Mouse (Mus musculus) embryo, embryonic 11.5 days (tissue): ENCODE results near the gene Mvk.
A peak's percentile ranks its signal among the peaks of the same experiment; 100 is the strongest.

Experiments used
- DNase-seq: peaks from one replicate; pipeline ENCODE4 v3.0.0-alpha.2; 2012; ENCODE audit warnings: low read depth, low spot score

The Mvk gene

DNA sequence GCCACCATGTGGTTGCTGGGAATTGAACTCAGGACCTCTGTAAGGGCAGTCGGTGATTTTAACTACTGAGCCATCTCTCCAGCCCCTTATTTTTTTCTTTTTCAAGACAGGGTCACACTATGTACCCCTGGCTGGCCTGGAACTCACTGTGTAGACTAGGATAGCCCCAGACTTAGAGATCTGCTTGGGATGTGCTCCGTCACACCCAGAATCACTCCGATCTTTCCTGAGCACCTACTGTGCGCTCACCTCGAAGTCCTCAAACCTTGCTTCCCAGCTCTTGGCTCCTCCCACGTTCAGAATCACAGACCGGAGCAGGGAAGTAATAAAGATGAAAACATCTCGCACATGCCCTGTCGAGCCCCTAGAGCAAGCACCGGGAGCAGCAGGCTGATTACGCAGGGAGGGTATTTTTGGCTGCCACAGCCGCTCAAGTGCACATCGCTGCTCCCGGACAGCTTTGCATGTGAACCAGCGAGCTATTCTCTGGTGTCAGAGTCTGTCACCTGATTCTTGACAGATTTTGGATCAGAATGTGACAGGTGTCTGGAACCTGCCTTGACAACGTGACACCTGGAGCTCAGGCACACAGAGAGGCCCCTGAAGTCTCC lies 13.0 kb downstream of the Mvk start:
- DNase-seq = no peak

DNA sequence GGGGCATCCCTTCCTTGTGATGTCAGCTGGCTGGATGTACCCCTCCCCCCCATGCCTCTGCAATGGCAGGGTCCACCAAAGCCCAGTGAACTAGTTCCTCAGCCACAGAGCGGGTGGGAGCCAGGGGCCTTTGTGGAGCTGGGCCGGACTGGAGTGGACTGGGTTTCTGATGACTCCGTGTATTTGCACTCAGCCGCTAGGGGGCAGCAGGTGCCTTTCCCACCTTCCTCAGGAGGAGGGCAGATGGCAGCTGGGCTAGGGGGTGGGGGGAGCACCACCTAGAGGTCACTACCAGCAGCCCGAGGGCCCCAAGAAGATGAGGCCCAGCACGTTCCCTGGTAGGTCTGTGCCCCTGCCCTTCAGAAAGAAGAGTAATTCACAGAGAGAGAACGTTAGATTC lies 17.2 kb downstream of the Mvk start:
- DNase-seq = peak; percentile 74

DNA sequence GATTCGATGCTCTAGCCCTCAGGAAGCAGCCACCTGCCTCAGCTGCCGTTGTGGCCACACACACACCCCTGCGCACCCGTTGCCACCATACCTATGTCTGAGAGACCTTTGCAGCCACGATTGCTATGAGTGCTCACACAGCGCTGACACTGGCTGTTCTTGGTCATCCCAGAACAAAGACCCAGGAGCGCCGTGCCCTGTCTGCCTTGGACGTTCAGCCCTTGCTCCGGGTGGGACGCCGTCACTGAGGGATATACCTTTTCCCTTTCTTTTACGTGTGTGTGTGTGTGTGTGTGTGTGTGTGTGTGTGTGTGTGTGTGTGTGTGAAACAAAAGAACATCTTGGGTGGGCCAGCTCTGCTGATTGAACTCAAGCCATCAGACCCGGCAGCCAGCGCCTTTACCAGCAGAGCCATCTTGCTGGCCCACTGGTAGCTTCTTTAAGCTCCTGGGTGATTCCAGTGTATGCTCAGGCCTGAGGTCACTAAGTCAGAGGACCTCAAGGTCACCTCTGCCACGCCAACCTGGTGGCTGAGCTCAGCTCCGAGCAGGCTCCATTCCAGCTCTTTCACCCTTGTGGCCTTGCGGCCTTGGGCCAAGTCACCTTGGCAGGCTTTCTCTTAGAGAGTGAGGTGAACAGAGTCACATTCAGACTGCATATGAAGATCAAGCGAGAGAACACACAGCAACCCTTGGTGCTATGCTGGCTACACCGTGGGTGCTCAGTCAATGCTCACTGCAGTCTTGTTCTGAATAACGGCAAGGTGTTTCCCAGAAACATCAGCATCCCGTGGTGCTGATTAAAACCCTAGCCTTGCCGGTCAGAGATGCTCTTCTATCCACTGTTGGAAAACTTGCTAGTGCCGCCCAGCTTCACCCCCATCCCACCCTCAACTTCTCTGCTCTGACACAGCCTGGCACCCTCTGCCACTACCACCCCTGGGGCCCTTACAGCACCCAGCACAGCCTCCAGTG lies 18.3 kb downstream of the Mvk start:
- DNase-seq = no peak

DNA sequence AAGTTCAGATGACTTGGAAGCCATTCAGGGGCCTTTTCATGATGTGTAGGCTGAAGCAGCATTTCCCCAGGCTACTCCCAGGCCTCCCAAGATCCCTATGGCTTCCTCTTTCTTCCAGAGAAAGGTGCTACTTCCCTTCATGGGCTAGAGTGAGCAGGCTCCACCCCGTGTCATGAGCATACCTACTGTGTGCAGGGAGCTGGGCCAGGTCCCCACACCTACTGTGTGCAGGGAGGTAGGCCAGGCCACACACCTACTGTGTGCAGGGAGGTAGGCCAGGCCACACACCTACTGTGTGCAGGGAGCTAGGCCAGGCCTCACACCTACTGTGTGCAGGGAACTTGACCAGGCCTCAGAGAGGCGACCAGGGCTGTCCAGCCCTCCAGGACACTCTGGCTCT lies 20.5 kb downstream of the Mvk start:
- DNase-seq = no peak

DNA sequence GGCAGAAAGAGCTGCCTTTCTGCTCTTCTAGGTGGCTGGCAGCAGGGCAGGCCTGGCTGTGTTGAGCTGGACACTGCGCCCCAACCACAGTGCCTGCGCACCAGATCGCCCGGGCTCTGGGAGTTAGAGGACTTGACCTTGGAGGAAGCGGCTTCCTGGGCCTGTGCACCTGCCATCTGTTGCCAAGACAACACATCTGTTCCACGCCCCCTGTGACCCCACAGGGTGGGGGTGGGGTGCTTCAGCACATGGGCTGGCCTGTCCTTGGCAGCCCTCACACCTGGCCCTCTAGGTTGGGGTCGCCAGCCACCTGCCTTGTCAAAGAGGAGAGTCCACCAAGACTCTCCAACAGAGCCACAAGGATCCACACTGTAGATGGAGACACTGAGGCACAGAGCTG lies 21.6 kb downstream of the Mvk start:
- no peak for DNase-seq

DNA sequence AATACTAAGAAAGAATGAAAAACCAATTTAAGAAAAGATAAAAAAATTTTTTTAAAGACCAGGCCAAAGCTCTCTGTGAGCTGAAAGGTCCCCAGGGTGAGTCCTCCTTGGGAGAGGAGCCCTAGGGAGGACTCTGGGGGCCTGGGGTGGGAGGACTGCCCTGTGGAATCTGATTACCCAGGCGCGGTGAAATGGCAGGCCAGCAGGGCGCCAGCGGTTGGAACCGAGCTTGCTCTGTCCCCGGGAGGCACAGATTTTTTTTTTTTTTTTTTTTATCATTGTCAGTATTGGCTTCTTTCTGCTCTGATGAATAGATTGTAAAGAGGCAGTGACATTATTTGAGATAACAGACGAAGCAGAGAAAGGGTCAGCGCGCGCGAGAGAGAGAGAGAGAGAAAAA lies 22.9 kb downstream of the Mvk start:
- no peak for DNase-seq

DNA sequence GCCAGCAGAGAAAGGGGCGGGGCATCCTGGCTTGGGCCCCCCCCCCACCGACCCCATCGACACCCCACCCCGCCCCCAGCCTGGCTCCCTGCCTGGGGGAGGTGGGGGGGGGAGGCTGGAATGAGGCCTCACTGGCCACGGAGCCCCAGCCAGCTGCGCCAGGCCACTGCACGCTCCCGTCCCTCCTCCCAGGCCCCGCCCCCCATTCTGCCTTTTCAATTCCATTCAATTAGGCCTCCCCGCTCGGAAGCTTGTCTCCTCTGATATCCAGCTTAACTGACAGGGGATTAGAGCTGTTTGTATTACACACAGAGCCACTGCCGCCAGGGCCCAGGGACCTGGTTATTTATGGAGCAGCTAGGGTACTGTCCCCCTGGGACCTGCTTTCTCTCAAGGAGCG lies 23.4 kb downstream of the Mvk start:
- DNase-seq = peak; percentile 82

DNA sequence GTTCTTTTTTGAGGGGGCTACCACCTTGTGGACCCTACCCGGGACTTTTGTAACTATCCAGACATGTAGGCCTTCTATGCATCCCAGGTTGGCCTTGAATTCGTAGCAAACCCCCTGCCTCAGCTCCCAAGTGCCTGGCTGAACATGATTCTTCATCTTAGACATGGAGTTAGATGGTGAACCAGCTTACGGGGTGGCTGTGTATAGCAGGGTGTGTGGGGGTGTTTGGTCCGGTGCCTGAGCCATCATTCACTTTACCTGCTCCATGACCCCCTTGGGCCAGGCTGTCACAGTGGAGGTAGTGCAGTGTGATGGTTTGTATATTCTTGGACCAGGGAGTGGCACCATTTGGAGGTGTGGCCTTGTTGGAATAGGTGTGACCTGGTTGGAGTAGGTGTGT lies 23.9 kb downstream of the Mvk start:
- DNase-seq = no peak

DNA sequence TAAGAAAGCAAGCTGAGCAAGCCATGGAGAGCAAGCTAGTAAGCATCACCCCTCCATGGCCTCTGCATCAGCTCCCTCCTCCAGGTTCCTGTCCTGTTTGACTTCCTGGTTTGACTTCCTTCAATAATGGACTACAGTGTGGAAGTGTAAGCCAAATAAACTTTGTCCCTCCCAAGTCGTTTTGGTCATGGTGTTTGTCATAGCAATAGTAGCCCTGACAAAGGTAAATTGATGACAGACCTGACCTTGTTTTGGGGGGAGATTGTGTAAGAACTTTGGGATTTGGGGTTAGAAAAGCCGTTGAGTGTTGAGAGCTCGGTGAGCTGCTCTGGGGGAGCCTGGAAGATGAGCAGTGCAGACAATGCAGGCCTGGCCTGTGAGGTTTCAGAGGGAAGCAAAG lies 26.3 kb downstream of the Mvk start:
- DNase-seq = no peak

DNA sequence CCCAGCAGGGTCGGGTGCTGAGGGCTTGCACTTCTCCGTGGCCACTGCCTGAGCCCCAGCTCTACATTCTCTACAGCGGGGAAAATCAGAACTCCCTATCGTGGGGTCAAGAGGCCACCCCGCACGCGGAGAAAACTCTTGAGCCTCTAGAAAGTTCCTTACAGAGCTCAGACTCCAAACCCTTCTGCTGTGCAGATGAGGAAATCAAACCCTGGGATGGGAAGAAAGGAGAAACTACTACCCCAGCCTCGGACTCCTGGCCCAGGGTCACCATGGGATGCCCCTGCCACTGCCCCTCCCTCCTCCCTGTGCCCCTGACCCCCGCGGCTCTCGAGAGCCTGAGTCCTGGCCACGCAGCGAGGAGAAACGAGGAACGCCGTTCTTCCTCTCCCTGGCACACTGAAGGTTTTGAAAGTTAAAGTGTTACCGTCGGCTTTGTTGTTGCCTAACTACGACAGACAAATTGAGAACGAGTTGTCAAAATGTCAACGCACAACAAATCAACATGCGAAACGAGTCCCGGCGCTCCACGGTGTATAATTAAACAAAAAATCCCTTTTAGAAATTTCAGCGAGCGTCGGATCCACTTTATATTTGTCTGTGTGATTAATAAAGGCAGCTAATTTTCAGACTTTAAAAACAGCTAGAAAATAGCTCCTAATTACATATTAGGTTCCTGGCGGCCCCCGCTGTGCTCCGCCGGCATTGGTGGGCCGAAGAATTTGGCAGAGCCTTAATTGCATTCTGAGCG lies 30.8 kb downstream of the Mvk start:
- DNase-seq = no peak

DNA sequence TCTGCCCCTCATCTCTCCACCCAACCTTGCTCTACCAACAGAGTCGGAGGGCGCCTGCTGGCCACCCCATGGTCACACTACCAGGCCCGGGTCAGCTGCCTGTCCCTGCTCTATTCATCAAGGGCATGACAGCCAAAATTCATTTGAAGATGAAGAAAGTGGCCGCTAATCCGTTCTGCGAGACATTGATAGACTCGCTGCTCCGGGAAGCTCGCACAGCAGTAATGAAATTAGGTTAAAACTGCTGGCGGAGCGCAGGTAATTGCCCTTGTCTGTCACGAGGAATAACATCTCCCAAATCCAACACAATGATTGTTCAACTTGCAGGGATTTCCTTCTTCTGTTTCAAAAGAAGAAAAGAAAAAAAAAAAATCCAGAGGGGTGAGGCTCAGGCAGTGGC lies 34.2 kb downstream of the Mvk start:
- DNase-seq = no peak

DNA sequence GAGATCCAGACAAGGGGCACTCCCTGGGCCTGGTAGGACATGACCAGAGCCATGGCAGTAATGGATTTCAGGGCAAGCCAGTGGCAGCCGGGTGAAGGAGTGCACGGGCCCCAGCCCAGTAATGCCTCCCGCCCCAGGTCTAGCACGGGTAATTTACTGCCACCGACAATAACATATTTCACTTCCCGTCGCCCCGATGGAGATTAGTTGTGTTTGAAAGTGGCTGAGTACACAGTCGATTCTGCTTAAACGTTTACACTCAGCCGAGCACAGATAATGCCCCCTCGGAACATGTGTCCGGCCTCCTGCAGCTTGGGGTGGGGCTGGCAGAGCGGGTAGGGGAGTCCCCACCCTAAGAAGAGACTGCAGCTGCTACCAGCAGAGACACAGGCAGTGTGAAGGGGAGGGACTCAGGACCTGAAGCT lies 38.5 kb downstream of the Mvk start:
- DNase-seq = no peak

DNA sequence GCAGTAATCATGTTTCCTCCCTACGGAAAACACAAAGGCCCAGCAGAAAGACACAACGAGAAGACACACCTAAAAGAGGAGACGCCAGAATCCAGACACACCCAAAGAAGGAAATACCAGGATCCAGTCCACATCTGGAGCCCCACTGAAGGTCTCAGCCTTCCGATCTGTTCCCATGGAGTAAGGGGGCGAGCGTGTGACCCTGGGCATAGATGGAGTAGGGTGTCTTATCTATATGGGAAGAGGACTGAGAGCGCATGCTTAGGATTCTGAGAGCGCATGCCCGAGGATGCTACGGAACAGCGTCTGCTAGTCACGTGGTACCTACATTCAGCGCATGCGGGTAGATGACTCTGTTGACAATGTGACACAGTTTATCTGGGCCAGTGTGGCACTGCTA lies 41.6 kb downstream of the Mvk start:
- no peak for DNase-seq

DNA sequence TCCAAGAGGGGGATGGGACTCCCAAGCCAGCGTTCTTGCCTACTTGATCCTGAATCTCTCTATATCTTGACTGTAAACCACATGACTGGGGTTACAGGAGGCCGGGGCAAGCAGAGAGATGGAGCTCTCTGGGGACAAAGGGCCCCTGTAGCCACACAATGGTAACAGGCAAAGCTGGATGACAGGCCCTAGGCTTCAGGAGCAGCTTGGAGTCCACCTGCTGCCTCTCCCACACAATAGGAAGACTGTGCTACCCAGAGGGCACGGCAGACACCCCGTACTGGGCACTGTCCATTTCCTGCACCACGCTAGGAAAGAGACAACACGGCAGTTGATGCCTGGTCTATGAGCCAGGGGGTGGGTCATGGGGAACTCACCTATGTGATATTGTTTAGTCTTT lies 45.5 kb downstream of the Mvk start:
- DNase-seq = no peak

DNA sequence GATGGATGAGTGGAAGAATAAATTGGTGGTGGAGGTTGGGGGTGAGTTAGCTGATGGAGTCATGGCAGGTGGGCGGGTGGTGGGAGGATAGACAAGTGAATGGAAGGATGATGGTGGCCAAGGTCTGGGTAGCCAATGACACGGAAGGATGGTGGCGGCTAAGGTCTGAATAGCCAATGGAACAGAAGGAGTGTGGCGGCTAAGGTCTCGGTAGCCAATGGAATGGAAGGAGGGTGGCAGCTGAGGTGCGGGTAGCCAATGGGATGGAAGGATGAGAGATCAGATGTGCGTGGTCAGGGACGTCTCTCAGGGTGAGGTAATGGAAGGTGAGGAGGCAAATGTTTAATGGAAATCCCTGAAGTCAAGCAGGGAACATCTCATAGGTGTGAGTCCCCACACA lies 46.2 kb downstream of the Mvk start:
- no peak for DNase-seq

DNA sequence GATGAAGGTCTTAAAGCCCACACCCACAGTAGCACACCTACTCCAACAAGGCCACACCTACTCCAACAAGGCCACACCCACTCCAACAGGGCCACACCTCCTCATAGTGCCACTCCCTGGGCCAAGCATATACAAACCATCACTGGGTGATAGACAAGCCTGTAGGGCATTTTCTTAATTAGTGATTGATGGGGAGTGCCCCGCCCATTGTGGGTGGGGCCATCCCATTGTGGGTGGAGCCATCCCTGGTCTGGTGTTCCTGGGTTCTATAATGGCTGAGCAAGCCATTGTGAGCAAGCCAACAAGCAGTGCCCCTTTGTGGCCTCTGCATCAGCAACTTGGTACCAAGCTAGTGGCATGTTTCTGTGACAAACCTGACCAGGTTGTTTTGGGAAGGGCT lies 50.7 kb downstream of the Mvk start:
- DNase-seq = no peak

DNA sequence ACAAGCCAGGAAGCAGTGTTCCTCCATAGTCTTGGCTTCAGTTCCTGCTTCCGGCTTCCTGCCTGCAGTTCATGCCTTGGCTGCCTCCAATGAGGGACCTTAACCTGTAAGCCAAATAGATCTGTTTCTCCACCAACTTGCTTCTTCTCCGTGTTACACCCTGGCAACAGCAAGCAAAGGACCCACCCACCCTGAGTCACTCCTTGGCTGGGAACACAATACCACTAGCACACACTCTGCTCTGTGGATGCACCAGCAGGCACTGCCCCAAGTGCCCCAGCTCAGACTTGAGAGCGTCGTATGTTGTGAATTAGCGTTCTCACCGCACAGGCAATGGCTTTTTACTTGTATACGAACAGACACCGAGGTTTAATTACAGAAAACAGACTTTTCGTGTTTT lies 57.2 kb downstream of the Mvk start:
- no peak for DNase-seq

DNA sequence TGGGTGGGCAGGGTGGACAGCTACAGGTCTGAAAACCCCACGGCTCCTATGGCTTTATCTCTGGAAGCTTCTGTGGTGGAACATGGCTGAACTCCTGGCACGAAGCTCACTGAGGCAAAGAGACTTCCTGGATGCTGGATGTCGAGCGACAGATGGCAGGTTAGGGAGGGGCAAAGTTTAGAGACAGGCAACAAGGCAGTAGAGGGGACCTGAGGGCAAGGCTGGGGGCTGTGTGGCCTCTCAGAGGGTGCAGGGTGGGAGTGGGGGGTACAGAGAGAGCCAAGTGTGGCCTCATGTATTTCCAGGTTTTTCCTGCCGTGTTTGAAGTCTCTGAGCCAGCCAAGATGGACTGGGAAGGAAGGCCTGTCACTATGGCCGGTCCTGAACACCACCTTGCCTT lies 60.8 kb downstream of the Mvk start:
- DNase-seq = no peak

DNA sequence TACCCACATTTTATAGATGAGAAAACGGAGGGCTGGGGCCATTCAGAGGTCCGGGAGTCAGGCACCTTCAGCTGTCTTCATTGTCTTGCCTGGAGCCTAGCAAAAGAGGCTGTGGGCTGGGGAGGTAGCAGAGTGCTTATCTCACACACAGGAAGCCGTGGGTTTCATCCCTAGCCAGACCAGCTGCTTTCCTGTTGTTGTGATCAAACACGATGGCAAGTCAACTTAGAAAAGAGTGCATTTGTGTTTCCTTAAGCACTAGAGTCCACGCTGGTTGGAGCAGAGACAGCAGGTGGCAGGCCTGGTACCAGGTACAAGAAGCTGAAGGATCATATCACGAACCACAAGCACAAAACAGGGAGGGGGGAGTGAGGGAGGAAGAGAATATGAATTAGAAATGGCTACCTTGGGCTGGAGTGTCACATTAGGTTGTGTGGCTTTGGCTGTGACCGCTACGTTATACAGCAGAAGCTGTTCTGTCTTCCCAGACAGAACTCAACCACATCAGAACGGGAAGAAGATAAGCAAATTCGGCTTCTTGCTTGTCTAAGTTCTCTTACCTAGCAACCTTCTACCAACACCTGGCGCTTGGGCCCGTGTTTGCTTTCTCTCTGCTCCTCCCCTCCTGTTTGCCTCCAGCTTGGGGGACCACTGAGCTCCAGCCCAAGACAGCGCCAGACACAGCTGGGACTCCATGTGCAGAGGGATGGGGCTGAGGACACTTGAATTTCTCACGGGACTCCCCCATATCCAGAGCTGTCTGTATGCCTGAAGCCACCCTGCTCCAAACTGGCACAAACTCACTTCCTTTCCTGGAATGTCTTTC lies 61.4 kb downstream of the Mvk start:
- no peak for DNase-seq

DNA sequence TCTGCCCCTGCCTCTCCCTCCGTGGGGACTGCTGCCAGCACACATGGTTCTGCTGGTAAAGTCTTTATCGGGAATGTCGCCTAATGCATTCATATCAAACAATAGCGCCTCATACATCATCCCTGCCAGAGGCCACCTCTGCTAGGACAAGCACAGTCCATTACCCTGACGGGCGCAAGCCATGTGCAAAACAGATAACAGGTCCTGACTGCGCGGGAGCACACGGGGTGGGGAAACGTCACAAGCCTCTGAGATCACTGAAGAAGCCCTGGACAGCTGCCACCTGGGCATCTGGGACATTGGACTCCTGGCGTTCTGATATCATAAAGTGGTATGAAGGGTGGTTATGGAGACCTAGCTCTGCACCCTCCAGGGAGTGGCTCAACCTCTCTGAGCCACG lies 63.3 kb downstream of the Mvk start:
- DNase-seq = no peak

DNA sequence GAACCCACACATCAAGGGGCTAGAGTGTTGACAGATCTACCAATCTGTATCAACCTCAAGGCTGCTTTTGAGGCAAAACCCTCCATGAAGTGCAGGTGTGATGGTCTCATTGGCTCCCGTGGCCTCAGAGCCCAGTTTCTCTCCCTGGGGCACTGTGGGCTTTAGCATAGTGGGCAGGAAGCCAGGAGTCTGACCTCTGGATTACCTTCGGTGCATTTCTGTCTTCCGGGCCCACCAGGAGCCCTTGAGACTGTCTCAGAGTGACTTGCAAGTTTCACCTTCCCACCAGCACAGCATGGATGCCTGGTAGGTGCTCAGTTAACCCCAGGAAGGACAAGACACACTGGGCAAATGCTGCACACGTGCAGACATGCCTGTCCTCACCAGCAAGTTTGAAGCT lies 63.9 kb downstream of the Mvk start:
- no peak for DNase-seq

DNA sequence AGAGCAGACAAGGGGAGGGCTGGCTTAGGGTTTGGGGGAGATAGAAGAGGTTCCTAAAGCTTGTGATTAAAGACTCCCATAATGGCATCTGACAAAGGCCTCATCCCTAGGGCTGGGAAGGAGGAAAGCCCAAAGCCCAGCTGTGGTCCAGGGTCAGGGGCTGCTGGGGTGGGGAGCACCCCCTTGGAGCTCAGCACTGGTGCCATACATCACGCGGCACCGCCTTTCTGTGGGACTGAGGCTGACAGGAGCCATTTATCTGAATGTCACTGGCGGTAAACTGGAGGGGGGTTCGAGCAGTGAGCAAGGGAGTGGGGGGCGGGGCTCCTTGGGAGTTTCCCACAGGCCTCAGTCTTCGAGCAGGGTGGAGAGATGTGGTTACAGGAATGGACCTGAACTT lies 65.4 kb downstream of the Mvk start:
- DNase-seq = no peak
